Mouse (Mus musculus) brain, adult 2 months (tissue): ENCODE data around the gene Ttll1.

ENCODE experiments used
- DNase-seq: peaks from one replicate; pipeline ENCODE4 v3.0.0; 2011; ENCODE audit warnings: low read depth, low spot score

The Ttll1 gene

DNA sequence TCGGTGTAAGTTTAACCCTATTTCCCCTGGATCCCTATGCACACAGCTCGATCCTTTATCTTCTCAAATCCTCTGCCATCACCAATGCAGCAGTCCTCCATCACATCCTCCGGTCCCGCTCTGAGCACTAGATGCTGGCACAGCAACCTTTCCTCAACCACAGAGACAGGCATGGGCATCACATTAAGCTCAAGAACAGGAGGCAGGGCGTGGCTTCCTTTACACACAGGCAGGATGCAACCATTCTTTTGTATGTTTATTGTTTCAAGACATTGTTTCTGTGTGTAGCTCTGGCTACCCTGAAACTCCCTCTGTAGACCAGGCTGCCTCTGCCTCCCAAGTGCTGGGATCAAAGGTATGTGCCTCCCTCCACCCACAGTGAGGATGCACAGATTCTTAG lies 55.1 kb downstream of the Ttll1 start:
- DNase-seq = no peak

DNA sequence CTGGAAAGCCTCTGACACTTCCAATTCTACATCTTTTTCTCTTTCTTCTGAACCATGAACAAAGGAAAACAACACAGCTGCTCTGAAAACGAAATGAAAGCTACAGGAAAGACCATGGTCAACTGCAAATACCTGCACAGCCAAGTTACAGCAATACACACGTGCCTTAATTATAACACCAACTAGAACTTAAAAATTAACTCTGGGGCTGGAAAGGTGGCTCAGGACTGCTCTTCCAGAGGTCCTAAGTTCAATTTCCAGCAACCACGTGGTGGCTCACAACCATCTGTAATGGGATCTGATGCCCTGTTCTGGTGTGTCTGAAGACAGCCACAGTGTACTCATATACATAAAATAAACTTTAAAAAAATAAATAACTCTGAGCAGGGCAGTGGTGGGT lies 55.7 kb downstream of the Ttll1 start:
- DNase-seq = no peak

DNA sequence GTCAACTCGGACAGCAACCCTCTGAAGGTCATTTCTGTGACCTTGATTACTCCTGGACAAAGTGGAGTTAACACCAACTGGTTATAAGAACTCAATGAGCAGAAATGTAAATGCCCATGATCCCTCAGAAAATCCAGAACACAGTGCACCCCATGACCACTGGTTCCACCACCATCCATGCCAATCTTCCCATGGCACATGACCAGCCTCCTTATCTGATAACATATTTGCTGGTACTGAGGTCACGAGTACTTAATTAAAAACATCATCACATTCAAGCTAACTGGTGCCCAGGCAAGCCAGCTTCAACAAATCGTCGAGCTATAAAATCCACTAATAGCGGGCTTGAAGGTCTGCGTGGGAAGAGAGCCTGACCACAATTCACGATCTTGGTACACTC lies 56.3 kb downstream of the Ttll1 start:
- no peak for DNase-seq

DNA sequence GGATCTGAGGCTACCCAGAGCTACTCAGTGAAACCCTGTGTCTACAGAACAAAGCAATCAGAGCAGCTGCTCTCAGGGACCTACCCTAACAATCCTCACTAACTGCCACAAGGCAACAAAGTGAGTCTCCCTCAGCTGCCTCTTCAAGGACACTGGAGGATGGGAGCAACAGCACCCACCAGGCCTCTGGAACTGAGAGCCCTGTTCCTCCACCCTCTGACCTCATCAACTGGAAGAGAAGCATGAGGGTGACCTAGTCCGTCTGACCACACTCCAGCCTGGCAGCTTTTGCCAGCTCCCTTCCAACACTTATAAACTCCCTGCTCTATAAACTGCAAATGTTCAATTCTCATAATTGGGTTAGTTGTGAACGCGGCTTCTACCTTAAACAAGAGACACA lies 56.8 kb downstream of the Ttll1 start:
- no peak for DNase-seq

DNA sequence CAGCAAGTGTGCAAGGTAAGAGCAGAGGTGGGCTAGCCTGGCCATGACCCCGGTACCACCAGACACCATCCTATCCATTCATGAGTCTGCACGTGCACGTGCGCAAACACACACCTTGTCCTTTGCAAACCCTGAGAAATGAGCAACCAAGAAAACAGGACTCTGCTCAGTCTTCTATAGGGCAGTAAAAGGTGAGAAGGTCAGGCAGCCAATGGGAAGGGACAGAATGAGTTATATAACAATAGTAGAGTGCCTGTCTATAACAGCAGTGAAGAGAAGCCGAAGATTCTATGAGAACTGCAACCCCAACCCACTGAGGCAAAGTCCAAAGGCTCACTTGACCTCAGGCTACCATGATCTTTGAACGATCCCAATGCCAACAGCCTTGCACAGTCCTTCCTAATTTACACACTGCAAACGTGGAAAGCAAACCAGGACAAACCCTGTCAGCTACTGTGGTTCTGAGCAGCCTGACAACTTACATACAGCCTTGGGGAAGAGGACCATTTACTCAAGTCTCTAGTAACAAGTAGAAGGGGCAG lies 58.4 kb downstream of the Ttll1 start:
- no peak for DNase-seq

DNA sequence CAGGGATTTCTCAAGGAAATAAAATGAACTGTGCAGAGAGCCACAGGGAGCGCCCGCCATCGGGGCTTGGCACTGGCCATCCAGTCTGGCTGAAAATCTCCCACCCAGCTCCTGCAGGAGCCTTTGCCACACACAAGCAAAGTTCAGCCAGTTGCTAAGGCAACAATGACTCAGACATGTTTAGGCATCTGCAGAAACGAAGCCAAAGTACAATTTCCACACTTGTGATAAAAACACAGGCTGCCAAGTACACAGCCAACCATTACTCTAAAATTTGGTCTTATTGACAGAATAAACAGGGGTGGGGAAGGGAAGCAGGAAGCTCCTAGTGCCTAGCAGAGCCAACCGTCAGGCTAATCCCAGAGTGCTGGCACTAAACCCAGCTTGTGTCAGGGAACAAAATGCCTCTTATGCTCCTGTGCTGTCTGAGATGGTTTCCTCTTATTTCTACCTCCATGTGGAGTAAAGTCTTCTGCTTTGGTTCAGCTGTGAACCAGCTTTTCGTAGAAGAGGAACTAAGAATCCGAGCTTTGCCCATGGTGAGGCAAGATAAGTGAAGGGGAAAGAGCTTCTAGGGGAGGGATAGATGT lies 59.0 kb downstream of the Ttll1 start:
- peak; percentile 87 for DNase-seq

DNA sequence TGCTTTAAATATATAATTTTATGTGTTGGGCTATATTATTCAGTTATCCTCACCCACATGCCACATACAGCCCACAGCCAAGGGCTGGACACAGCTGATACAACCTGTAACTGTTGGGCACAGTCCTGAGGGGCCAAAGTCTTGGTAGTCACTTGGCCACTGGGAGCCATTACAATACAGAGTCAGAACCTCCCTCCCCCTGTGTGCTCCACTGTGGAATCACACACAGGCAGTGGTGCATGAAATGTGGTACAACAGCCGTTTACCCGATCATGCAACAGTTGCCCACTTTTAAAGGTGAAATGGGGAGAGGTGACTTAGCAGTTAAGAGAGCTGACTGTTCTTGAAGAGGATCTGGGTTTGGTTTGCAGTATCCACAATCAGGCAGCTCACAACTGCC lies 60.7 kb downstream of the Ttll1 start:
- DNase-seq = no peak

DNA sequence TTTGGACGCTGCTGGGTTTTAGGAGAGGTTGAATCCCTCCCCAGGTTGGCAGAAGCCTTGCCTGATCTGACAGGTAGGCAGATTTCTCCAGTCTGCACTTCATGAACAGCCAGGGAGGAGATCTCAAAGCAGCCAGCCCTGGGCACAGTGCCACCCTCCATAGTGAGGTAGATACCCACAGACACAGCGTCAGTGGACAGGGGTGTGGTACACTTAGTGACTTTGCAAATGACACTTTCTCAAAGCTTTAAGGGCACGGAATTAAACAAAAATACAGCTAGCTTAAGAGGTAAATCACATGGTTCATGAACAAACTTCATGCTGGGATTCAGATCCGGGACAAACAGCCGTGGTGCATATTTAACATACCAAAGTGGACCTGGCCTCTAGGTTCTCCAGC lies 62.0 kb downstream of the Ttll1 start:
- DNase-seq = no peak

DNA sequence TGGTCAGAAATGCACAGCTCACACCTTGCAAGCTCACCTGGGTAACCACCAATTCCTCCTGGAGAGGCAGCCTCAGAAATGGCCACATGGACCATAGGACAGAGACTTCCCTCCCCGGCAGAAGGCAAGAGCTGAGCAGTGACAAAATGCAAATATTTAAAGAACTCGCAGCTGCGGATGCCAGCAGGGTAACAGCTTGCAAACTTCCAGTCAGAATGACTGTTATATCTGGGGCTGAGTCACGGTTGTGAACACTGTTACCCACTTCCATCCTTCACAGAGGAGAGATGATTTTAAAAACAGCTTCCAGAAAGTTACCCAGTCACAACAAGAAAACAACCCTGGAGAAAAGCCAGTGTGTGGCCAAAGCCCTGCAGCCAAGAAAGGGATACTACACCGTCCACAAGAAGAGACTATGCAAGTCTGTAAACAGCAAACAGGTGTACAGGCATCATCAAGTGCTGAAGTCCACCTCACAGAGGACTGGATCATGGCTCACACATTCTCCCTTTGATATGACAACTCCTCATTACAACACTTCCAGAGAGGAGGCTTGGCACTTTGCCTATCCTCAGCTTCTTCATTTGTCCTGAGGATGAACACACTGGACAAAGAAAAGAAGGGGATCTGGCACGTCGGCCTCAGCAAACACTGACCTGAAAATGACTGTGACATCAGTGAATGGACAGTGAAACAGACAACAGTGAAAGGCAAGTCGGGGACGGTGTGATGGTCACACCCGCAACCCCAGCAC lies 62.7 kb downstream of the Ttll1 start:
- DNase-seq = peak; percentile 90

DNA sequence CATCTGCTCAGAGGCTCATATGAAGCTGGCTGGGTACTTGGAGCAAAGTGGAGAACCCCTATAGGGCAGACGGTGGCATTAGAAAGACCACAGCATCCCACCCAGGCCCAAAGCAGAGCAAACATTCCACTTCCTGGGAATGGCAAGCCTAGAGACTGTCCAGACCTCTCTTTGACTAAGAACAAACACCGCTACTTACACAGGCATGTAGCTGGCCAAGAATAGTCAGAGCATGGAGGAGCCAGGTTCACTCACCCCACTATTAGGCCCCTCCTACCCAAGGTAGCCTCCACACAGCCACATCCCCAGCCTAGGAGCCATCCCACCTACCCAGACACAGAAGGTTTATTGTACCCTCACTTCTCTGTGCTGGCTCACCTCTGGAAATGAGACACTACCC lies 64.8 kb downstream of the Ttll1 start:
- no peak for DNase-seq

DNA sequence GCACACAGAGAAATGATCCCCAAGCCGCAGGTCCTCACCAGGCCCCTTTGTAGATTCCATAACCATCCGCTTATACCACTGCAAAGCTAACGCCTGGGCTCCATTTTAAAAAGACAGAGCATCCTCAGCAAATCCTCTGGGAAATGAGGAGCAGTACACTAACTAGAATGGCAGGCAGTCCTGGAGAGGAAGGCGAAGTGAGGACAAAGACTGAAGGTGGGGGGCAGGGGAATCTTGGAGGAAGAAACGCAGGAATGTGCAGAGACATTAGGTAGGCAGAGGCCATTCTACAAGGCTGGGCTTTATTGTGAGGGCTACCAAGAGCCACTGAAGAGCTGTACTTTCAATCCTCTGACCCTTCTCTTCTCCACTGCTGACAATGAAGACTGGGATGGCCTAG lies 65.3 kb downstream of the Ttll1 start:
- no peak for DNase-seq

DNA sequence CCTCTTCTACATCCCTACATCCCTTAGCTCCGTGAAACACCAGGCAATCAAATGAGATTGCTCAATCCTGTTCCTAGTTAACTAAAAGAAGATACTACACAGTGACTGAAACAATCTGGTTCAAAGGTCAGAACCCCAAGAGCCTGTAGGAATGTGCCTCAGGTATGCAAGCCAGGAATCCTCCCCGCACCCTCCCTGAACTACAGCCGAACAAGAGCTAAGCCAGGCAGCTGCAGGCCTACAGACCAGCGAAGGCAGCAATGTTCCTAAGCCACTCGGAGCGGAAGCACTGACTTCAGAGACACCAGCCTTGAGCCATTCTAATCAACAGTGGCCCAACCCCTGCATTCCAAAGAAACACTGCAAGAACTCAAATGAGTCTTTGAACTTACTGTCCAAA lies 66.3 kb downstream of the Ttll1 start:
- DNase-seq = no peak

DNA sequence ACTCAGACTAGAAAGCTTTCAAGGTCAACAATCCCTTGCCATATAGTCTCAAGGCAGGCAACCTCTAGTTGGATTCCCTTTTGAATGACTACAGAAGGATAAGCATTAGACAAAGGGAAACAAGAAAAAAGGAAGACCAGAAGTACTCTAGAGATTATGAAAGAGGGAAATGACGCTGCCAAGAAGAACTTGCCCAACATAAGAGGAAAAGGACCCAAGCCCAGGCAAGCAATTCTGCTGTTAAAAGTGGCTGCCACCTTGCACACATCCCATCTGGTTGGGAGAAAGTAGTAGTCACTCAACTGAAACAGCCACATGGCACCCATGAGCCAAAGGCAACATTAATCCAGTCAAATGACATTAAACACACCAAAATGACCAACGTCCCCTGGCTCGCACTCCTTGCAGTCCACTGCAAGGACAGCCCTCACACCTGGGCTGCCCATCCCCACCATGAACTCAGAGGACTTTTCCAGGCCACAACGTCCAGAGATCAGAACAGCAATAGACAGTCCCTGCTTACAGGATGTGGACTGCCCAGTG lies 68.1 kb downstream of the Ttll1 start:
- no peak for DNase-seq

DNA sequence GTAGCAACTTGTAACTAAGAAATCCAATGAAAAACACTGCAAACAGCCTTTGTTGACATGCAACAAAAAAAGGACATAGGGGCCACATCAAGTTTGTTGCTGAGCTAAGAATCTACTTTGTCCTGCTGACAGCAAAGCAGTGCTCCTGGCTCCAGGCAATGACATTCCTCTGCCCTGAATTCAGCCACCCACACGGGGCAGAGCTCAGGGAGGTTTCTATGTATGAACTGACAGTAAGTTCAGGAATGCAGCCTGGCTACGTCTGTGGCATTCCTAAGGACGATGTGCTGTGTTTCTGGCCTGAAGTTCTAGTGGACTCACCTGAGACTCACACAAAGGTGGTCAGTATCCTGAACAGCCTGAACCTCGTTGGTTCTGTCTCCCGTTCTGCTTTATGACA lies 70.0 kb downstream of the Ttll1 start:
- no peak for DNase-seq

DNA sequence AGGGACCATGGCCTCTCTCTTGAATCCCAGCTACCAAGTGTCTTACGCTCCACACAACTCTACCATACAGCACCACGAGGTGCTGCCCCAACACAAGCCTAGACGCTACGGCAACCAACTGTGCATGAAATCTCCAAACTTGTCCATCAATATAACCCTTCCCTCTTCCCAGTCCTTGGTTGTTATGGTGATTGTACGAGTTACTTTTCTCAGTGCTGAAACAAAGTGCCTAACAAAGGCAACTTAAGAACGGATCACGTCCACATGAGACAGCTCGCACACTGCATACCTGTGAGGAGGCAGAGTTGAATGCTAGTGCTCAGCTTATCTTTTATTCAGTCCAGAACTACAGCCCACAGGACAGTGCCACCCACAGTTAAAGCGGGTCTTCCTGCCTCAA lies 74.2 kb downstream of the Ttll1 start:
- no peak for DNase-seq

DNA sequence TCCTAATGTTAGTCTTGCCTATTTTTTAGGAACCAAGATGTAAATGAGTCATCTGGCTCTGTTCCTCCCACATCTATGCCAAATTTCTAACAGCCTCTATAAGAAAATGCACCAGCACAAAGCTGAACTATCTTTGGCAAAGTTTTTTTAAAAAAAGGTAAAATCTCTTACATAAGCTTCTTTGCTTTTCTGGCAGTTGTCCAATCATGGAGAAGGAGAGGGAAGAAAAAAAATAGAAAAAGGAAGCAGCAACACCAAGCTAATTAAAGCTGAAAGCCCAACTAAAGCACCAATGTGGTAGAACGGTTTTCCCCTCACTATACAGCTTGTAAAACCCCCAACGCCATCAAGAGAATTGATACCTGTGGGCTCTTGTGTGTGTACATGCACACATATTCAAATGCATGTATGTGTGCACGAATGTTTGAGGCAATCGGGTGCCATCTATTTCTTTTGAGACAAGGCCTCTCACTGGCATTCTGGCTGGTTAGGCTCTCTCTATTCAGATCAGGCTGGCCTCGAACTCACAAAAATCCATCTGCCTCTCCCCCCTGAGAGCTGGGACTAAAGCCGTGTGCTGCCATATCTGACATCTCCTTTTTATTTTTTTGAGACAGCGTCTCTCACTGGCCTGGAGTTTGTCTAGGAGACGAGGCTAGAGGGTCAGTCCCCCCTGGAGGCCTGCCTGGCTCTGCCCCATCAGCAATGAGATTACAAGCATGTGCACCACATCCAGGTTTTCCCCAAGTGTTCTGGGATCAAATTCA lies 75.2 kb downstream of the Ttll1 start:
- DNase-seq = peak; percentile 91

DNA sequence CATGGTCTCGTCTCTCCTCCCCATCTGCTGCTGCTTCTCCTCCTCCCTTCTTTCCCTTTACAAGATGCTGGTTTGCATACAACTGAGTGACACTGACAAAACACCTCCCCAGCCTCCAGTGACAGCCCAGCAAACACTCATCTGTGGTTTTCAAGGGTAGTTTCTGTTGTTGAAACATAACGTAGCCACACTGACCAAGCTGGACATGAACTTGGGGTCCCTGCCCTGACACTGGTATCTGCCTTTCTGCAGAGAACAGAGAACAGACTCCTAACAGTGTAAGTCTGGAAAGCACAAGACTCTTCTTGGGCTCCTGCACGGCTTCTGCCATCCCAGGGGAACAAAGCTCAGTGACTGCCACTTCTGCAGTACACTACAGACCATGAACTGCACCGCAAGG lies 76.0 kb downstream of the Ttll1 start:
- DNase-seq = no peak
